Mouse (Mus musculus): ENCODE results near the gene Rtn4rl1. TPM values are rescaled to one million over a fixed set of nuclear protein-coding genes. Genes with fewer than 3 reads are reported as not detected.

The Rtn4rl1 gene
- polyA plus RNA-seq, 1 experiment from 2014 or later, result 1.4 TPM

GRCm38 (mm10) chr11:75168590-75169361, 24.8 kb upstream of the Rtn4rl1 start:
- peak overlapping the region; percentile 88 for H3K4me2 ChIP-seq (ENCODE audit: low read depth, low read length)
- peak; percentile 46; the same call in 1 of the 2 replicates for ATAC-seq (ENCODE audit: insufficient read depth, low FRiP score)
- peaks cover 46% of the 10 kb centered on the region for H3K4me1 ChIP-seq (ENCODE audit: control insufficient read depth, insufficient read depth, low read length)
- peaks cover 34% of the 10 kb centered on the region for H3K27me3 ChIP-seq (ENCODE audit: control insufficient read depth, insufficient read depth, low read length)
- H3K9me3 ChIP-seq (replicated peaks; ENCODE audit: control insufficient read depth, low read length), result no peaks in the 10 kb centered on the region
- peak overlapping the region; percentile 86 for H3K9ac ChIP-seq (ENCODE audit: low read length)
- peak overlapping the region; percentile 73 for H3K4me3 ChIP-seq (replicated peaks; ENCODE audit: low read length)
- WGBS, result under 1% methylated on average over 82 of the region's 83 CpGs
- H3K36me3 ChIP-seq (ENCODE audit: control insufficient read depth, insufficient read depth, low read length), result no peaks in the 10 kb centered on the region
- peak overlapping the region; percentile 94 for H3K27ac ChIP-seq (ENCODE audit: low read length)

GRCm38 (mm10) chr11:75169405-75170080, 24.0 kb upstream of the Rtn4rl1 start, which contains the start of gene Hic1:
Gene Hic1, minus strand, starts transcription at chr11:75169519.
- peak within 1 kb of the TSS; percentile 73 for H3K4me3 ChIP-seq (replicated peaks; ENCODE audit: low read length)
- ATAC-seq (ENCODE audit: insufficient read depth, low FRiP score), result no peak
- WGBS, result 4% methylated on average over 23 of the region's 23 CpGs
- H3K9ac ChIP-seq (ENCODE audit: low read length), result peak within 1 kb of the TSS; percentile 86
- peak within 1 kb of the TSS; percentile 94 for H3K27ac ChIP-seq (ENCODE audit: low read length)
- H3K4me1 ChIP-seq (ENCODE audit: control insufficient read depth, insufficient read depth, low read length), result peaks cover 44% of the 10 kb centered on the region
- no peaks in the 10 kb centered on the region for H3K9me3 ChIP-seq (replicated peaks; ENCODE audit: control insufficient read depth, low read length)
- peaks cover 34% of the 10 kb centered on the region for H3K27me3 ChIP-seq (ENCODE audit: control insufficient read depth, insufficient read depth, low read length)
- no peaks in the 10 kb centered on the region for H3K36me3 ChIP-seq (ENCODE audit: control insufficient read depth, insufficient read depth, low read length)
- H3K4me2 ChIP-seq (ENCODE audit: low read depth, low read length), result peak within 1 kb of the TSS; percentile 88

- ATAC-seq (ENCODE audit: insufficient read depth, low FRiP score), result peak; percentile 45
- H3K4me1 ChIP-seq (ENCODE audit: control insufficient read depth, insufficient read depth, low read length), result peaks cover 39% of the 10 kb centered on the region
- H3K4me3 ChIP-seq (replicated peaks; ENCODE audit: low read length), result peak overlapping the region; percentile 73
- under 1% methylated on average over 38 of the region's 38 CpGs for WGBS
- H3K4me2 ChIP-seq (ENCODE audit: low read depth, low read length), result peak overlapping the region; percentile 88
- no peaks in the 10 kb centered on the region for H3K36me3 ChIP-seq (ENCODE audit: control insufficient read depth, insufficient read depth, low read length)
- no peaks in the 10 kb centered on the region for H3K9me3 ChIP-seq (replicated peaks; ENCODE audit: control insufficient read depth, low read length)
- peak overlapping the region; percentile 94 for H3K27ac ChIP-seq (ENCODE audit: low read length)
- H3K9ac ChIP-seq (ENCODE audit: low read length), result peak overlapping the region; percentile 86
- peaks cover 34% of the 10 kb centered on the region for H3K27me3 ChIP-seq (ENCODE audit: control insufficient read depth, insufficient read depth, low read length)
These were observed 23.3 kb upstream of the Rtn4rl1 start for GRCm38 (mm10) chr11:75170136-75170751.

GRCm38 (mm10) chr11:75171186-75171865, 22.3 kb upstream of the Rtn4rl1 start:
- Histone ChIP-seq H3K27me3 (ENCODE audit: control insufficient read depth, insufficient read depth, low read length) (peaks cover 28% of the 10 kb centered on the region), H3K4me3 (replicated peaks; ENCODE audit: low read length) (no peak overlapping the region), H3K27ac (ENCODE audit: low read length) (no peak overlapping the region), H3K4me2 (ENCODE audit: low read depth, low read length) (no peak overlapping the region), H3K36me3 (ENCODE audit: control insufficient read depth, insufficient read depth, low read length) (no peaks in the 10 kb centered on the region), H3K9ac (ENCODE audit: low read length) (no peak overlapping the region), H3K4me1 (ENCODE audit: control insufficient read depth, insufficient read depth, low read length) (peaks cover 30% of the 10 kb centered on the region), H3K9me3 (replicated peaks; ENCODE audit: control insufficient read depth, low read length) (no peaks in the 10 kb centered on the region)
- ATAC-seq (ENCODE audit: insufficient read depth, low FRiP score), result no peak
- whole genome bisulfite sequencing, result 14% methylated on average over 17 of the region's 17 CpGs

- H3K27me3 ChIP-seq (ENCODE audit: control insufficient read depth, insufficient read depth, low read length), result peaks cover 26% of the 10 kb centered on the region
- H3K4me2 ChIP-seq (ENCODE audit: low read depth, low read length), result peak overlapping the region; percentile 96
- peaks cover 24% of the 10 kb centered on the region for H3K4me1 ChIP-seq (ENCODE audit: control insufficient read depth, insufficient read depth, low read length)
- under 1% methylated on average over 75 of the region's 75 CpGs for WGBS
- H3K36me3 ChIP-seq (ENCODE audit: control insufficient read depth, insufficient read depth, low read length), result no peaks in the 10 kb centered on the region
- no peaks in the 10 kb centered on the region for H3K9me3 ChIP-seq (replicated peaks; ENCODE audit: control insufficient read depth, low read length)
- peak overlapping the region; percentile 3; the same call in 1 of the 2 replicates for H3K9ac ChIP-seq (ENCODE audit: low read length)
- no peak for ATAC-seq (ENCODE audit: insufficient read depth, low FRiP score)
- no peak overlapping the region for H3K27ac ChIP-seq (ENCODE audit: low read length)
- H3K4me3 ChIP-seq (replicated peaks; ENCODE audit: low read length), result peak overlapping the region; percentile 66
These were observed 21.2 kb upstream of the Rtn4rl1 start for GRCm38 (mm10) chr11:75172151-75173094.

- Histone ChIP-seq H3K36me3 (ENCODE audit: control insufficient read depth, insufficient read depth, low read length) (no peaks in the 10 kb centered on the region), H3K4me1 (ENCODE audit: control insufficient read depth, insufficient read depth, low read length) (peaks cover 30% of the 10 kb centered on the region), H3K4me2 (ENCODE audit: low read depth, low read length) (peak overlapping the region; percentile 96), H3K27me3 (ENCODE audit: control insufficient read depth, insufficient read depth, low read length) (peaks cover 23% of the 10 kb centered on the region), H3K27ac (ENCODE audit: low read length) (no peak overlapping the region), H3K9me3 (replicated peaks; ENCODE audit: control insufficient read depth, low read length) (no peaks in the 10 kb centered on the region), H3K4me3 (replicated peaks; ENCODE audit: low read length) (peak overlapping the region; percentile 66), H3K9ac (ENCODE audit: low read length) (peak overlapping the region; percentile 63; the same call in 1 of the 2 replicates)
- peak; percentile 69 for ATAC-seq (ENCODE audit: insufficient read depth, low FRiP score)
- WGBS, result under 1% methylated on average over 71 of the region's 71 CpGs
These were observed 20.3 kb upstream of the Rtn4rl1 start for GRCm38 (mm10) chr11:75173095-75173798.

- Histone ChIP-seq H3K27ac (ENCODE audit: low read length) (no peak overlapping the region), H3K4me3 (replicated peaks; ENCODE audit: low read length) (peak overlapping the region; percentile 66), H3K4me1 (ENCODE audit: control insufficient read depth, insufficient read depth, low read length) (peaks cover 30% of the 10 kb centered on the region), H3K36me3 (ENCODE audit: control insufficient read depth, insufficient read depth, low read length) (no peaks in the 10 kb centered on the region), H3K9ac (ENCODE audit: low read length) (no peak overlapping the region), H3K4me2 (ENCODE audit: low read depth, low read length) (peak overlapping the region; percentile 96), H3K9me3 (replicated peaks; ENCODE audit: control insufficient read depth, low read length) (no peaks in the 10 kb centered on the region), H3K27me3 (ENCODE audit: control insufficient read depth, insufficient read depth, low read length) (peaks cover 23% of the 10 kb centered on the region)
- 3% methylated on average over 15 of the region's 15 CpGs for WGBS
- ATAC-seq (ENCODE audit: insufficient read depth, low FRiP score), result no peak
These were observed 19.8 kb upstream of the Rtn4rl1 start for GRCm38 (mm10) chr11:75173799-75174165.

Data from stomach, embryonic 16.5 days (tissue).